Mouse (Mus musculus) spleen, adult 2 months (tissue): Measurements from ENCODE around the gene Txndc16. TPM values are rescaled to one million over a fixed set of nuclear protein-coding genes. Genes with fewer than 3 reads are reported as not detected.

ENCODE experiments used
- DNase-seq, 2 experiments: peaks; one replicate each; pipeline versions ENCODE4 v3.0.0 to v3.0.0-alpha.2; 2012 to 2021; ENCODE audit warnings: low spot score in 2 of 2, low read depth in 1 of 2
- H3K27ac ChIP-seq: fragments of 200-500 bp; 2 replicates; pipeline ENCODE4 v1.5.1; 2012; ENCODE audit warnings: low read length, inconsistent platforms; ENCODE audit not compliant: insufficient read depth
- H3K27me3 ChIP-seq: fragments of 200-500 bp; 2 replicates; pipeline ENCODE4 v1.6.1; 2012; ENCODE audit warnings: mild to moderate bottlenecking, moderate library complexity, low read length, inconsistent platforms; ENCODE audit not compliant: control insufficient read depth, insufficient read depth
- H3K36me3 ChIP-seq: fragments of 200-500 bp; 2 replicates; pipeline ENCODE4 v1.6.1; 2012; ENCODE audit warnings: mild to moderate bottlenecking, low read length, inconsistent platforms; ENCODE audit not compliant: control insufficient read depth, insufficient read depth
- H3K4me1 ChIP-seq: fragments of 200-500 bp; 2 replicates; pipeline ENCODE4 v1.6.1; 2011; ENCODE audit warnings: inconsistent platforms; ENCODE audit not compliant: control insufficient read depth, insufficient read depth, insufficient read length
- H3K4me3 ChIP-seq: fragments of 200-500 bp; 2 replicates; pipeline ENCODE4 v1.5.1; 2011; ENCODE audit warnings: mild to moderate bottlenecking, inconsistent platforms; ENCODE audit not compliant: insufficient read depth, insufficient read length; ENCODE audit errors: extremely low read depth
- CTCF ChIP-seq: fragments of 200-500 bp; IDR thresholded peaks from 2 replicates; pipeline ENCODE4 v1.5.1; 2011; ENCODE audit warnings: mild to moderate bottlenecking, inconsistent platforms; ENCODE audit not compliant: insufficient read depth, insufficient read length, insufficient replicate concordance; ENCODE audit errors: extremely low read depth
- POLR2A ChIP-seq: fragments of 200-500 bp; IDR thresholded peaks from 2 replicates; pipeline ENCODE4 v1.6.1; 2011; ENCODE audit warnings: low read depth, low read length, inconsistent platforms
- WGBS: fragments of 180-500 bp; shearing (Covaris S2); methylation state at CpG from one replicate; pipeline ENCODE4 v1.1.7; 2018; 5-methylcytosine and 5-hydroxymethylcytosine counted together
- polyA plus RNA-seq: library from polyadenylated mRNA; depleted of rRNA; stranded (reverse); fragments of >200 nt; gene quantifications from 2 replicates; pipeline ENCODE4 v1.2.3, GENCODE M21; 2012

The Txndc16 gene
- polyA plus RNA-seq, 1 experiment, result 10.4 TPM

DNA sequence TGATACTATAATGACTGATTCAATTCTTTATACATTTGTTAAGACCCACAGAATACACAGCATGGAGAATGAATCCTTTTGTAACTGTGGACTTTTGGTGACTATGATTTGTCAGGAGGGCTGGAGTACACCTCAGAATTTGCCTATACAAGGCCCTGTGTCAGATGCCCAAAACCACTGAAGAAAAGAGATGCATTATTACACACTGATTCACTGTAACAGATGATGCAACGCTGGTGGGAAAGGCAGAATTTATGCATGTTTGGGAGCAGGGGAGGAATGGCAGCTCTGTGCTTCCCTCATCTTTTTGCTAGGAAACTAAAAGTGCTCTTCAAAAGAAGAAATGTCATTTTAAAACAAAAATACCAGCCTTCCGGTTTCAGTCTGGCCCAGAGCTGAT, 29.1 kb downstream of the Txndc16 start:
- H3K27ac ChIP-seq, result no peak overlapping the region
- no peaks in the 10 kb centered on the region for H3K27me3 ChIP-seq
- H3K4me1 ChIP-seq, result no peaks in the 10 kb centered on the region
- TF ChIP-seq POLR2A, result no peak
- no peak for TF ChIP-seq CTCF
- DNase-seq, result no peak
- H3K4me3 ChIP-seq, result no peak overlapping the region
- peaks cover 6% of the 10 kb centered on the region for H3K36me3 ChIP-seq
- 87% methylated on average over 2 of the region's 2 CpGs for WGBS

DNA sequence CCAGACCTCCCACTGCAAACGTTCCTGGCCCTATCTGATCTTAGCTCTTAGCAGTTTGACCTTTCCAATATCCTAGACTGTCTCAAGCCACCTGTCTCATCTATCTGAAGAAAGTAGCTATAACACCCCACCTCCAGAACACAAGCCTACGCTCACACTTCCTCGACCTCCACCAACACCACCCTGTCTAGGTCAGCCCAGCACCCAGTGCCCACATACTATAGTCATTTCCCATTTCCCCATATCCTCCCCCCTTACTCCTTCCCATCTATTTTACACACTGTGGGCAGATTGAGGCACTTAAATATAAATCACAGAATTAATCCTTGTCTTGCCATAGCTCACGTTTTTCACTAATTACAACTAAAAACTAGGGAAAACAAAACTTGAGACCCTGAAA, 38.5 kb downstream of the Txndc16 start:
- H3K27me3 ChIP-seq, result no peaks in the 10 kb centered on the region
- H3K4me3 ChIP-seq, result no peak overlapping the region
- H3K36me3 ChIP-seq, result peaks cover 17% of the 10 kb centered on the region
- TF ChIP-seq CTCF (no peak), POLR2A (no peak)
- no peak for DNase-seq
- H3K27ac ChIP-seq, result no peak overlapping the region
- 88% methylated on average over 4 of the region's 4 CpGs for WGBS
- no peaks in the 10 kb centered on the region for H3K4me1 ChIP-seq

DNA sequence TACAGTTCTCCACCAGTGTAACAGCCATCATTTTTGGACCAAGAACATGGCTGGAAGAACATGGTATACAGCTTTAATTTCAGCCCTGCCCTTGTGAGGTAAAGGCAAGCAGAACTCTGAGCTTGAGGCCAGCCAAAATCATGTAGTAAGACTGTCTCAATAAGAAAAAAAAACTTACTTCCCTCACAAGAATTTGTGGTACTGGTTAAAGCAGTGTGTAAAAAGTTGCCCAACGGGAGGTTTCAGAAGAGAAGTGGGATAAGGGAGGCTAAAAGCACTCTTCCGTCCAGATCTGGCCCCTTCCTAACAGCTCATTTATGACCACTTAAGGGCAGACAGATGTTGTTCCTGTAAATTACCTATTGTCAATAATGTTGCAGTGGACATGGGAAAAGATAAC, 40.5 kb downstream of the Txndc16 start:
- Histone ChIP-seq H3K27me3 (no peaks in the 10 kb centered on the region), H3K36me3 (peaks cover 18% of the 10 kb centered on the region), H3K27ac (no peak overlapping the region), H3K4me3 (no peak overlapping the region), H3K4me1 (no peaks in the 10 kb centered on the region)
- no peak for TF ChIP-seq POLR2A
- TF ChIP-seq CTCF, result no peak
- DNase-seq, result no peak
- WGBS, result 73% methylated on average over 2 of the region's 2 CpGs

DNA sequence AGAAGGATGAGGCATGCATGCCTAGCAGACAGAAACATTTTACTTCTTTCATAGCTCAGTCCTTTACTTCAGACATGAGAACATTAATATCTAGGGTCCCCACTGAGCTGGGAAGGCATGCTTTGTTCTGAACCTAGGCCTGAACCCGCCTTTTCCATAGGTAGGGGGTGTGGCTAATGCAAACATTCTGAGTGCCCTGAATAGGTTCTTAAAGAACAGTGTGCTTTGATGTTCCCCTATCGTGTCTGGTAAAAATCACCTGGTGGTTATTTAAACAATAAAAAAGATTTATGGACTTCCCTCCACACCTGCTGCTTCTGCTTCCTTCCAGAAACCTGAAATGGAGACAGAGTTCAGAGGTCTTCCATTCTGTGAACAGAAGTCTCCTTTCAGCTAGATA, 40.9 kb downstream of the Txndc16 start:
- Histone ChIP-seq H3K4me1 (no peaks in the 10 kb centered on the region), H3K27me3 (no peaks in the 10 kb centered on the region), H3K27ac (no peak overlapping the region), H3K36me3 (peaks cover 19% of the 10 kb centered on the region), H3K4me3 (no peak overlapping the region)
- no peak for TF ChIP-seq CTCF
- TF ChIP-seq POLR2A, result no peak
- DNase-seq, result no peak
- 68% methylated on average over 2 of the region's 2 CpGs for WGBS

DNA sequence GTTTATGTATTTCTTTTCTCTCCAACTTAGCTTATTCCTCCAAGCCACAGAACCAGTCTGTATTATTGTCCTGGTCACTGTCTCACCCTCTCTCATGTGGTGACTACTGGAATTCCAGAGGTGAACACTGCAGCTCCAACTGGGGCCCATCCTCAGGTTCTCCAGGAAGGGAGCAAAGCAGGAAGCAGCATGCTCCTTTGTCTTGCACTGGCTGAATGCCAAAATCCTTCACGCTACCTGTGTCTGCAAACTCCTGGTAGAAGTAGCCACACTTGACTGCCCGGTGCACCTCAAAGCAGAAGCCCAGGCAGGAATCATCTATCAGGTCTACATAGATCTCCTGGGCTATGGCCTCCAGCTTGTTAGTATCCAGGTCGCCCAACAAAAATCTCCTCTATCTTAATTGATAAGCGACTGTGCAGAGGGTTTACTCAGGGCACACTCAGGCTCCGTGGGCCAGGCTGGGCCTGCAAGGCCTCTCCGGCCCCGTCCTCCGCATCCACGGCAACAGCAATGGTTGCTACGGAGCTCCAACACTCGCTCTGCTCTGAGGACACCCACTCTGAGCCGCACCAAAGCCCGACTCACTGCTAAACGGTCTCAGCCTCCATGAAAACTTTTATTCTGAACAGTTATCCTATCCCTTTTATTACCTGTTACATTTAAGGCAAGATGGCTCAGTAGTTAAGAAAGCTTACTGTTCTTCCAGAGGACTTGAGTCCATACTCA, 45.0 kb downstream of the Txndc16 start:
- H3K4me3 ChIP-seq, result no peak overlapping the region
- DNase-seq, result no peak

GRCm38 (mm10) chr14:45172260-45172659, 47.9 kb downstream of the Txndc16 start:
- peaks cover 12% of the 10 kb centered on the region for H3K36me3 ChIP-seq
- no peak overlapping the region for H3K27ac ChIP-seq
- H3K27me3 ChIP-seq, result no peaks in the 10 kb centered on the region
- H3K4me3 ChIP-seq, result no peak overlapping the region
- no peak for DNase-seq
- H3K4me1 ChIP-seq, result no peaks in the 10 kb centered on the region
- TF ChIP-seq CTCF, result no peak
- no peak for TF ChIP-seq POLR2A
- 92% methylated on average over 5 of the region's 5 CpGs for WGBS

More for the DNA sequence above, 45.0 kb downstream of the Txndc16 start:
- no peaks in the 10 kb centered on the region for H3K27me3 ChIP-seq
- no peak overlapping the region for H3K27ac ChIP-seq
- WGBS, result 92% methylated on average over 14 of the region's 14 CpGs
- H3K4me1 ChIP-seq, result no peaks in the 10 kb centered on the region
- no peak for TF ChIP-seq POLR2A
- TF ChIP-seq CTCF, result no peak
- H3K36me3 ChIP-seq, result peaks cover 7% of the 10 kb centered on the region; the same call in 1 of the 2 replicates

DNA sequence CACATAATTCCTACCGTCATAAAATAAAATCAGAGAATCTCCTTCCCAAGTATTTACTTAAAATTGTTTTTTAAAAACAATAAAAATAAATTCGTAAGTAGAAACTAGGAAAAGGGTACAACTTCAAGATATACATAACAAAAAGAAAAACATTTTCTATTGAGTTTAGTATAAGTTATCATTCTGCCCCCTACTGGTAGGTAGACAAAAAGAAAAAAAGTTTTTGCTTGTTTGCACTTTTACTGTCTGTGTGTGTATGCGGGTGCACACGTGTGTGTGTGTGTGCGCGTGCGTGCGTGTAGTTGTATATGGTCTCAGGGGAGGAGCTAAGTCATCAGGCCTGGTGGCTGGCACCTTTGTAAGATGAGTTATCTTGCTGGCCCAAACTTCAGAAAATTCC, 52.8 kb downstream of the Txndc16 start:
- Histone ChIP-seq H3K4me3 (no peak overlapping the region), H3K27me3 (no peaks in the 10 kb centered on the region), H3K27ac (no peak overlapping the region), H3K36me3 (peaks cover 21% of the 10 kb centered on the region), H3K4me1 (no peaks in the 10 kb centered on the region)
- no peak for TF ChIP-seq POLR2A
- no peak for TF ChIP-seq CTCF
- DNase-seq, result no peak
- 85% methylated on average over 8 of the region's 8 CpGs for WGBS
